Mouse (Mus musculus) brown adipose tissue, adult 24 weeks (tissue): ENCODE measurements around the gene Trappc3. TPM values are rescaled to one million over a fixed set of nuclear protein-coding genes. Genes with fewer than 3 reads are reported as not detected.

Experiments used
- H3K27ac ChIP-seq: fragments of 200-500 bp; replicated peaks from 2 replicates; pipeline ENCODE4 v1.5.1; 2012; ENCODE audit warnings: low read depth, mild to moderate bottlenecking, low read length
- H3K4me1 ChIP-seq: fragments of 200-500 bp; 2 replicates; pipeline ENCODE4 v1.6.1; 2012; ENCODE audit warnings: low read length, mixed read lengths; ENCODE audit not compliant: control insufficient read depth, insufficient read depth, insufficient read length
- H3K4me3 ChIP-seq: fragments of 200-500 bp; 2 replicates; pipeline ENCODE4 v1.5.1; 2012; ENCODE audit warnings: low read depth, mild to moderate bottlenecking, low read length, moderate library complexity; ENCODE audit not compliant: insufficient read depth
- polyA plus RNA-seq: library from polyadenylated mRNA; stranded (reverse); fragments of >200 nt; gene quantifications from 2 replicates; pipeline ENCODE4 v1.2.4, GENCODE M21; 2012; ENCODE audit not compliant: missing spikeins, insufficient read depth, insufficient read length

Gene Trappc3
- polyA plus RNA-seq, 1 experiment, result 73.3 TPM

- peaks cover 45% of the 10 kb centered on the region for H3K4me1 ChIP-seq
- H3K27ac ChIP-seq, result peak overlapping the region; percentile 68
- peak overlapping the region; percentile 79 for H3K4me3 ChIP-seq
Observed at GRCm38 (mm10) chr4:126256967-126257881, 4.9 kb upstream of the Trappc3 start.

GRCm38 (mm10) chr4:126259063-126259462 lies 3.1 kb upstream of the Trappc3 start:
- Histone ChIP-seq H3K4me1 (peaks cover 37% of the 10 kb centered on the region), H3K4me3 (no peak overlapping the region), H3K27ac (peak overlapping the region; percentile 99)

- H3K4me3 ChIP-seq, result peak overlapping the region; percentile 47
- H3K4me1 ChIP-seq, result peaks cover 31% of the 10 kb centered on the region
Observed at GRCm38 (mm10) chr4:126259523-126260160, 2.5 kb upstream of the Trappc3 start.

GRCm38 (mm10) chr4:126260520-126261201 lies 1.5 kb upstream of the Trappc3 start:
- H3K27ac ChIP-seq, result peak overlapping the region; percentile 99
- peaks cover 31% of the 10 kb centered on the region for H3K4me1 ChIP-seq
- H3K4me3 ChIP-seq, result peak overlapping the region; percentile 28

More at GRCm38 (mm10) chr4:126259523-126260160, 2.5 kb upstream of the Trappc3 start:
- peak overlapping the region; percentile 99 for H3K27ac ChIP-seq

- H3K4me1 ChIP-seq, result peaks cover 31% of the 10 kb centered on the region
- H3K27ac ChIP-seq, result peak overlapping the region; percentile 88
- no peak overlapping the region for H3K4me3 ChIP-seq
Observed at GRCm38 (mm10) chr4:126261266-126261665, 859 bp upstream of the Trappc3 start.

GRCm38 (mm10) chr4:126261675-126262074 lies 450 bp upstream of the Trappc3 start:
- Histone ChIP-seq H3K4me1 (peaks cover 31% of the 10 kb centered on the region), H3K4me3 (no peak overlapping the region), H3K27ac (peak overlapping the region; percentile 88)

GRCm38 (mm10) chr4:126269292-126269691 lies 7.2 kb downstream of the Trappc3 start:
- Histone ChIP-seq H3K4me3 (no peak overlapping the region), H3K4me1 (no peaks in the 10 kb centered on the region), H3K27ac (no peak overlapping the region)

GRCm38 (mm10) chr4:126273753-126274152 lies 11.6 kb downstream of the Trappc3 start:
- H3K4me1 ChIP-seq, result no peaks in the 10 kb centered on the region
- no peak overlapping the region for H3K27ac ChIP-seq
- no peak overlapping the region for H3K4me3 ChIP-seq

GRCm38 (mm10) chr4:126275081-126275480 lies 13.0 kb downstream of the Trappc3 start:
- Histone ChIP-seq H3K27ac (no peak overlapping the region), H3K4me1 (no peaks in the 10 kb centered on the region), H3K4me3 (no peak overlapping the region)

- H3K27ac ChIP-seq, result no peak overlapping the region
- H3K4me1 ChIP-seq, result no peaks in the 10 kb centered on the region
- H3K4me3 ChIP-seq, result no peak overlapping the region
Observed at GRCm38 (mm10) chr4:126275681-126276131, 13.6 kb downstream of the Trappc3 start.

- H3K4me1 ChIP-seq, result no peaks in the 10 kb centered on the region
- H3K27ac ChIP-seq, result no peak overlapping the region
- H3K4me3 ChIP-seq, result no peak overlapping the region
Observed at GRCm38 (mm10) chr4:126277906-126278564, 15.9 kb downstream of the Trappc3 start.

GRCm38 (mm10) chr4:126278565-126278915 lies 16.4 kb downstream of the Trappc3 start:
- Histone ChIP-seq H3K4me1 (no peaks in the 10 kb centered on the region), H3K27ac (no peak overlapping the region), H3K4me3 (no peak overlapping the region)

- no peaks in the 10 kb centered on the region for H3K4me1 ChIP-seq
- H3K27ac ChIP-seq, result no peak overlapping the region
- H3K4me3 ChIP-seq, result no peak overlapping the region
Observed at GRCm38 (mm10) chr4:126278961-126279360, 16.8 kb downstream of the Trappc3 start.

GRCm38 (mm10) chr4:126281706-126282105 lies 19.6 kb downstream of the Trappc3 start:
- no peak overlapping the region for H3K27ac ChIP-seq
- H3K4me3 ChIP-seq, result no peak overlapping the region
- H3K4me1 ChIP-seq, result peaks cover 3% of the 10 kb centered on the region

GRCm38 (mm10) chr4:126283582-126283981 lies 21.5 kb downstream of the Trappc3 start:
- Histone ChIP-seq H3K27ac (no peak overlapping the region), H3K4me3 (no peak overlapping the region), H3K4me1 (peaks cover 3% of the 10 kb centered on the region)
